Mouse (Mus musculus) bone marrow macrophage, adult 2 months (primary cell): ENCODE measurements around the gene Lrrc75b. TPM values are rescaled to one million over a fixed set of nuclear protein-coding genes. Genes with fewer than 3 reads are reported as not detected.
A peak's percentile ranks its signal among the peaks of the same experiment; 100 is the strongest.
"Not testable (repeated sequence)": the region's sequence is repeated elsewhere in the genome, so short reads cannot be mapped to it uniquely, and the experiment has no call there.

Experiments
- H3K27ac ChIP-seq: 2 replicates; pipeline ENCODE4 v1.5.1; 2012; ENCODE audit warnings: low read depth, low read length; ENCODE audit not compliant: insufficient read depth
- H3K4me1 ChIP-seq: 2 replicates; pipeline ENCODE4 v1.6.1; 2012; ENCODE audit warnings: low read length; ENCODE audit not compliant: control insufficient read depth, insufficient read depth
- H3K4me3 ChIP-seq: 2 replicates; pipeline ENCODE4 v1.5.1; 2012; ENCODE audit warnings: mild to moderate bottlenecking, low read length, moderate library complexity; ENCODE audit not compliant: insufficient read depth
- CTCF ChIP-seq: IDR thresholded peaks from 2 replicates; pipeline ENCODE4 v1.5.1; 2012; ENCODE audit warnings: low read depth, mild to moderate bottlenecking, low read length, moderate library complexity
- POLR2A ChIP-seq: IDR thresholded peaks from 2 replicates; pipeline ENCODE4 v1.6.1; 2012; ENCODE audit warnings: mild to moderate bottlenecking, low read depth, low read length, borderline replicate concordance
- polyA plus RNA-seq: library from polyadenylated mRNA; stranded (reverse); fragments of >200 nt; gene quantifications from 2 replicates; pipeline ENCODE4 v1.2.4, GENCODE M21; 2012; ENCODE audit not compliant: missing spikeins, insufficient read depth, insufficient read length

The Lrrc75b gene
- polyA plus RNA-seq, 1 experiment: not detected

- H3K27ac ChIP-seq: no peak overlapping the region
- H3K4me1 ChIP-seq: peaks cover 27% of the 10 kb centered on the region
- H3K4me3 ChIP-seq: no peak overlapping the region
- TF ChIP-seq POLR2A: no peak
- TF ChIP-seq CTCF: no peak
Measured at GRCm38 (mm10) chr10:75510446-75510845, 49.7 kb downstream of the Lrrc75b start.

- Histone ChIP-seq H3K4me1 (peaks cover 13% of the 10 kb centered on the region), H3K27ac (0 out of 2 replicates have a peak overlapping the region, but pooled peaks have one; percentile 85)
- not testable (repeated sequence) for H3K4me3 ChIP-seq
Measured at GRCm38 (mm10) chr10:75505928-75506327, 54.2 kb downstream of the Lrrc75b start.

GRCm38 (mm10) chr10:75505130-75505495, 55.0 kb downstream of the Lrrc75b start:
- no peak overlapping the region for H3K4me3 ChIP-seq
- peaks cover 13% of the 10 kb centered on the region for H3K4me1 ChIP-seq
- H3K27ac ChIP-seq: peak overlapping the region; percentile 85
- no peak for TF ChIP-seq CTCF
- no peak for TF ChIP-seq POLR2A

- no peak for TF ChIP-seq CTCF
- TF ChIP-seq POLR2A: no peak
- H3K27ac ChIP-seq: peak overlapping the region; percentile 85
- H3K4me3 ChIP-seq: no peak overlapping the region
- peaks cover 17% of the 10 kb centered on the region for H3K4me1 ChIP-seq
Measured at GRCm38 (mm10) chr10:75504234-75505129, 55.6 kb downstream of the Lrrc75b start.

GRCm38 (mm10) chr10:75503692-75504091, 56.4 kb downstream of the Lrrc75b start:
- no peak overlapping the region for H3K4me3 ChIP-seq
- H3K4me1 ChIP-seq: peaks cover 23% of the 10 kb centered on the region
- H3K27ac ChIP-seq: no peak overlapping the region
- TF ChIP-seq POLR2A: no peak
- TF ChIP-seq CTCF: no peak

GRCm38 (mm10) chr10:75501641-75502040, 58.5 kb downstream of the Lrrc75b start:
- TF ChIP-seq CTCF: no peak
- no peak for TF ChIP-seq POLR2A
- Histone ChIP-seq H3K4me3 (no peak overlapping the region), H3K27ac (no peak overlapping the region), H3K4me1 (peaks cover 27% of the 10 kb centered on the region)

- TF ChIP-seq CTCF (no peak), POLR2A (no peak)
- Histone ChIP-seq H3K4me3 (no peak overlapping the region), H3K27ac (no peak overlapping the region), H3K4me1 (peaks cover 29% of the 10 kb centered on the region)
Measured at GRCm38 (mm10) chr10:75500345-75500744, 59.8 kb downstream of the Lrrc75b start.

Other genes with a start within 250 kb of the Lrrc75b start
- gene Adora2a, start 243.5 kb downstream of the Lrrc75b start, polyA plus RNA-seq: 0.91 and 1.4 TPM in 2 replicates
- 1.1 TPM in 1 of 2 replicates, not detected in the other for gene Upb1, start 159.2 kb downstream of the Lrrc75b start, polyA plus RNA-seq
- 94.5 and 97.1 TPM in 2 replicates for gene Snrpd3, start 42.8 kb downstream of the Lrrc75b start, polyA plus RNA-seq
- 20.1 and 20.7 TPM in 2 replicates for gene Gucd1, start 42.4 kb downstream of the Lrrc75b start, polyA plus RNA-seq
- gene Ggt1, start 1.3 kb upstream of the Lrrc75b start, polyA plus RNA-seq: not detected in 2 replicates
- 8.4 and 11.6 TPM in 2 replicates for gene Ggt5, start 29.0 kb upstream of the Lrrc75b start, polyA plus RNA-seq
- not detected in 2 replicates for gene Susd2, start 83.7 kb upstream of the Lrrc75b start, polyA plus RNA-seq
- gene Cabin1, start 204.0 kb upstream of the Lrrc75b start, polyA plus RNA-seq: 26.1 and 35.0 TPM in 2 replicates
- gene Ddt, start 213.1 kb upstream of the Lrrc75b start, polyA plus RNA-seq: 56.4 and 63.8 TPM in 2 replicates
- not detected in 2 replicates for gene Gm20441, start 220.6 kb upstream of the Lrrc75b start, polyA plus RNA-seq
- gene Gstt3, start 221.1 kb upstream of the Lrrc75b start, polyA plus RNA-seq: 12.1 and 13.1 TPM in 2 replicates
- gene Gstt1, start 238.3 kb upstream of the Lrrc75b start, polyA plus RNA-seq: 1.4 and 4.1 TPM in 2 replicates